Mouse (Mus musculus) CH12.LX (cell line): ENCODE results near the gene Sipa1l2.

Experiments
- CHD2 ChIP-seq: IDR thresholded peaks from 2 replicates; pipeline ENCODE4 v1.6.1; 2011; ENCODE audit warnings: low read length, improper control_type of control experiment
- JUN ChIP-seq: IDR thresholded peaks from 2 replicates; pipeline ENCODE4 v1.6.1; 2011; ENCODE audit warnings: low read depth, mild to moderate bottlenecking, low read length, improper control_type of control experiment, moderate library complexity; ENCODE audit not compliant: insufficient read depth
- POLR2A ChIP-seq: IDR thresholded peaks from 2 replicates; pipeline ENCODE4 v1.6.1; 2011; ENCODE audit warnings: low read depth, mild to moderate bottlenecking, improper control_type of control experiment, low read length
- POLR2AphosphoS2 ChIP-seq: IDR thresholded peaks from 2 replicates; pipeline ENCODE4 v1.6.1; 2011; ENCODE audit warnings: low read depth, low read length, improper control_type of control experiment

- TF ChIP-seq CHD2 = no peak
- TF ChIP-seq POLR2A = no peak
- no peak for TF ChIP-seq JUN
- TF ChIP-seq POLR2AphosphoS2 = no peak
Observed at GRCm38 (mm10) chr8:125460602-125461001, 109.0 kb downstream of the Sipa1l2 start.
